Mouse (Mus musculus) thymus, adult 2 months (tissue): Measurements from ENCODE around the gene Sept6.

Source experiments
- CTCF ChIP-seq: fragments of 200-500 bp; IDR thresholded peaks from 2 replicates; pipeline ENCODE4 v1.5.1; 2012; ENCODE audit warnings: mild to moderate bottlenecking, control low read depth, low read length, moderate library complexity, borderline replicate concordance; ENCODE audit not compliant: control insufficient read depth, poor library complexity, insufficient read depth; ENCODE audit errors: extremely low read depth
- POLR2A ChIP-seq: fragments of 200-500 bp; IDR thresholded peaks from 2 replicates; pipeline ENCODE4 v1.6.1; 2012; ENCODE audit warnings: mild to moderate bottlenecking, low read length, control low read depth, moderate library complexity; ENCODE audit not compliant: control insufficient read depth, poor library complexity, insufficient read depth; ENCODE audit errors: extremely low read depth

- TF ChIP-seq CTCF (no peak), POLR2A (no peak)
These were observed 7.8 kb downstream of the Sept6 start for GRCm38 (mm10) chrX:36983654-36984311.
